Comparison of ENCODE assay signal across 8 mouse cellular contexts in the genomic region with DNA sequence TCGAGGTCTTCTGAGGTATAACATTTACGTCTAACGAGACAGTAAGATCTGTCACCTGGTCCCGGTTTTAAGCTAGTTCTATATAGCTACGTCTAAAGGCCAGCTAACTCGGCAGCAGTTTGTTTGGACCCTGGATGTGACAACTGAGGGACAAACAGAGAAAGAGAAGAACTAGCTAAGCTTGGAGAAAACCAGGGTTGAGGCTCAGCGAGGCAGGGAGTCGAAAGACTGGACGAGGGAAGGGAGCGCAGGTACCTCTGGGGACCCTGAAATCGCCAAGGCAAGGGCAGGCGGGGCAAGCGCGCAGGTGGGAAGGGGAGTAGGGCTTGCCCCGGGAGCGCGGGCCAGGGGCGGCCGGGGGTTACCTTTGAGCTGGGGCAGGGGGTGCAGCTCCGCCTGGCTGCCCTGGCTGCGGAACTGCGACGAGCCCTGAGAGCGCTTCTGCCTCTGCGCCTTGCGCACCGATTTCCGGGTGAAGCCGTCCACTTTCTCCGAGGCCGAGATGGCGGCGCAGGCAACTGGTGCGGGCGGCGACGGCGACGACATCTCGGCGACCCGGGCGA. TPM values are rescaled to one million over a fixed set of nuclear protein-coding genes. Genes with fewer than 3 reads are reported as not detected.
DNase-seq lines count a peak whose midpoint lies in the region; ATAC-seq and TF ChIP-seq lines count a peak whose summit lies in the region.

No protein-coding gene starts in this region.

- no peak for ATAC-seq in megakaryocyte, adult 5-6 weeks (ENCODE audit: poor library complexity, severe bottlenecking)
- no peak for ATAC-seq in liver, embryonic 15.5 days (ENCODE audit: insufficient read depth)
- ATAC-seq in neural tube, embryonic 14.5 days (ENCODE audit: low read depth) = no peak

- DNase-seq in cerebellum, postnatal 10 days = peak; percentile 57 to 60
- peak; percentile 73 to 75 for DNase-seq in heart, adult 18-20 months
- peak; percentile 64 for DNase-seq in kidney, adult 2 months
- DNase-seq in thymus, postnatal 25 days = peak; percentile 84

- 1% methylated on average over 42 of the region's 43 CpGs for whole genome bisulfite sequencing in kidney, adult 2 months
- under 1% methylated on average over 41 of the region's 43 CpGs for WGBS in liver, embryonic 15.5 days (ENCODE audit: insufficient replicate concordance)
- WGBS in neural tube, embryonic 14.5 days = 1% methylated on average over 35 of the region's 43 CpGs

- no peaks in the 10 kb centered on the region for H3K27me3 ChIP-seq in megakaryocyte, embryonic 14.5 days (replicated peaks)
- no peaks in the 10 kb centered on the region for H3K27me3 ChIP-seq in kidney, adult 2 months (replicated peaks; ENCODE audit: control insufficient read depth, insufficient read depth, low read length)
- H3K27me3 ChIP-seq in liver, embryonic 15.5 days = no peaks in the 10 kb centered on the region
- H3K27me3 ChIP-seq in neural tube, embryonic 14.5 days (ENCODE audit: control insufficient read depth, insufficient read depth, low read length) = no peaks in the 10 kb centered on the region; the same call in 1 of the 2 replicates

- TF ChIP-seq POLR2A in kidney, adult 2 months (IDR thresholded peaks at IDR 0.05; ENCODE audit: low read depth, low read length) = no peak

- H3K9ac ChIP-seq in liver, embryonic 15.5 days = peak overlapping the region; percentile 95
- H3K9ac ChIP-seq in neural tube, embryonic 14.5 days (replicated peaks; ENCODE audit: low read depth, low read length) = peak overlapping the region; percentile 56

- peaks cover 42% of the 10 kb centered on the region for H3K4me1 ChIP-seq in megakaryocyte, embryonic 14.5 days
- H3K4me1 ChIP-seq in kidney, adult 2 months (ENCODE audit: control insufficient read depth, insufficient read depth, low read length) = peaks cover 10% of the 10 kb centered on the region
- peaks cover 33% of the 10 kb centered on the region for H3K4me1 ChIP-seq in liver, embryonic 15.5 days (replicated peaks)
- H3K4me1 ChIP-seq in neural tube, embryonic 14.5 days (ENCODE audit: control insufficient read depth, insufficient read depth, low read length) = no peaks in the 10 kb centered on the region

- H3K36me3 ChIP-seq in megakaryocyte, embryonic 14.5 days (replicated peaks; ENCODE audit: low read length) = no peaks in the 10 kb centered on the region
- no peaks in the 10 kb centered on the region for H3K36me3 ChIP-seq in kidney, adult 2 months (ENCODE audit: control insufficient read depth, insufficient read depth, low read length)
- no peaks in the 10 kb centered on the region for H3K36me3 ChIP-seq in liver, embryonic 15.5 days (replicated peaks)
- H3K36me3 ChIP-seq in neural tube, embryonic 14.5 days (ENCODE audit: control insufficient read depth, insufficient read depth, low read length) = no peaks in the 10 kb centered on the region

- no peak for TF ChIP-seq CTCF in kidney, adult 2 months (conservative IDR thresholded peaks at IDR 0.05; ENCODE audit: insufficient read depth, insufficient read length, low read depth, low read length)

- H3K4me2 ChIP-seq in liver, embryonic 15.5 days = peak overlapping the region; percentile 92
- peak overlapping the region; percentile 55 for H3K4me2 ChIP-seq in neural tube, embryonic 14.5 days (ENCODE audit: low read depth, low read length)

- H3K27ac ChIP-seq in kidney, adult 2 months (ENCODE audit: insufficient read depth, low read depth, low read length) = peak overlapping the region; percentile 95
- peak overlapping the region; percentile 98 for H3K27ac ChIP-seq in liver, embryonic 15.5 days (replicated peaks)
- 0 out of 2 replicates have a peak overlapping the region, but pooled peaks have one; percentile 69 for H3K27ac ChIP-seq in neural tube, embryonic 14.5 days (ENCODE audit: low read depth, low read length)

- peak overlapping the region; percentile 94 for H3K4me3 ChIP-seq in megakaryocyte, embryonic 14.5 days (replicated peaks)
- peak overlapping the region; percentile 100 for H3K4me3 ChIP-seq in kidney, adult 2 months (ENCODE audit: insufficient read depth, low read depth, low read length)
- peak overlapping the region; percentile 92 for H3K4me3 ChIP-seq in liver, embryonic 15.5 days (replicated peaks)
- H3K4me3 ChIP-seq in neural tube, embryonic 14.5 days (ENCODE audit: low read depth, low read length) = peak overlapping the region; percentile 61

- no peaks in the 10 kb centered on the region for H3K9me3 ChIP-seq in megakaryocyte, embryonic 14.5 days
- H3K9me3 ChIP-seq in liver, embryonic 15.5 days (replicated peaks) = no peaks in the 10 kb centered on the region
- H3K9me3 ChIP-seq in neural tube, embryonic 14.5 days (ENCODE audit: control insufficient read depth, low read length) = no peaks in the 10 kb centered on the region

RNA-seq across cellular contexts. Expression of a gene that starts 7.1 kb away (rescaled TPM):
- 55.5 and 57.6 TPM in 2 replicates for polyA plus RNA-seq in megakaryocyte, embryonic 14.5 days (2012; ENCODE audit: insufficient read depth, low replicate concordance)
- 333 and 372 TPM in 2 replicates for total RNA-seq in megakaryocyte, adult 5-6 weeks (2015)
- 428 and 451 TPM in 2 replicates for total RNA-seq in megakaryocyte, adult 5-6 weeks (2017)
- 100 to 1,000 TPM; 100 to 110 TPM for total RNA-seq in heart, adult 18-20 months (2021)
- 69.6 and 73.2 TPM in 2 replicates for polyA plus RNA-seq in kidney, adult 2 months (2012; rRNA removed)
- polyA plus RNA-seq in liver, embryonic 15.5 days (2015; fragmentation: Nextera tagmentation; extraction: Ambion mirVana) = 18.4 and 23.3 TPM in 2 replicates
- 6.9 and 9.4 TPM in 2 replicates for polyA plus RNA-seq in neural tube, embryonic 14.5 days (2014; fragmentation: Nextera tagmentation; extraction: Ambion mirVana)
